Mouse (Mus musculus) kidney, adult 2 months (tissue): ENCODE data around the gene Rpp25l. TPM values are rescaled to one million over a fixed set of nuclear protein-coding genes. Genes with fewer than 3 reads are reported as not detected.
"Not testable (repeated sequence)": the region's sequence is repeated elsewhere in the genome, so short reads cannot be mapped to it uniquely, and the experiment has no call there.

ENCODE experiments used
- DNase-seq: peaks from one replicate; pipeline ENCODE4 v3.0.0; 2021
- H3K27ac ChIP-seq: fragments of 200-500 bp; 2 replicates; pipeline ENCODE4 v1.5.1; 2012; ENCODE audit warnings: low read depth, low read length, control low read depth, inconsistent platforms; ENCODE audit not compliant: insufficient read depth
- H3K27me3 ChIP-seq: fragments of 200-500 bp; replicated peaks from 2 replicates; pipeline ENCODE4 v1.6.1; 2012; ENCODE audit warnings: mild to moderate bottlenecking, moderate library complexity, low read length, inconsistent platforms; ENCODE audit not compliant: control insufficient read depth, insufficient read depth
- H3K36me3 ChIP-seq: fragments of 200-500 bp; 2 replicates; pipeline ENCODE4 v1.6.1; 2012; ENCODE audit warnings: mild to moderate bottlenecking, moderate library complexity, low read length, inconsistent platforms; ENCODE audit not compliant: control insufficient read depth, insufficient read depth
- H3K4me1 ChIP-seq: fragments of 200-500 bp; 2 replicates; pipeline ENCODE4 v1.6.1; 2011; ENCODE audit warnings: low read length; ENCODE audit not compliant: control insufficient read depth, insufficient read depth
- H3K4me3 ChIP-seq: fragments of 200-500 bp; 2 replicates; pipeline ENCODE4 v1.5.1; 2011; ENCODE audit warnings: mild to moderate bottlenecking, low read depth, low read length, control low read depth; ENCODE audit not compliant: insufficient read depth
- CTCF ChIP-seq: fragments of 200-500 bp; conservative IDR thresholded peaks from 2 replicates; pipeline ENCODE4 v1.5.1; 2011; ENCODE audit warnings: low read depth, mild to moderate bottlenecking, control low read depth, low read length, moderate library complexity, mixed read lengths; ENCODE audit not compliant: insufficient read depth, insufficient read length
- POLR2A ChIP-seq: fragments of 200-500 bp; IDR thresholded peaks from one replicate; pipeline ENCODE4 v1.6.1; 2011; ENCODE audit warnings: low read depth, low read length, control low read depth
- WGBS: fragments of 180-500 bp; shearing (Covaris S2); methylation state at CpG from one replicate; pipeline ENCODE4 v1.1.7; 2018; 5-methylcytosine and 5-hydroxymethylcytosine counted together
- polyA plus RNA-seq: library from polyadenylated mRNA; depleted of rRNA; stranded (reverse); fragments of >200 nt; gene quantifications from 2 replicates; pipeline ENCODE4 v1.2.3, GENCODE M21; 2012; rRNA removed

Gene Rpp25l
- polyA plus RNA-seq, result 57.0 and 62.2 TPM in 2 replicates

- Histone ChIP-seq H3K27ac (peak within 1 kb of the TSS; percentile 65), H3K4me1 (peaks cover 2% of the 10 kb centered on the region; the same call in 1 of the 2 replicates), H3K36me3 (no peaks in the 10 kb centered on the region), H3K27me3 (no peaks in the 10 kb centered on the region), H3K4me3 (peak within 1 kb of the TSS; percentile 89)
- WGBS, result under 1% methylated on average over 61 of the region's 61 CpGs
- DNase-seq, result peak; percentile 90
- peak; percentile 29; the same call in 1 of the 2 replicates for TF ChIP-seq CTCF
- peak; percentile 48 for TF ChIP-seq POLR2A
Observed at GRCm38 (mm10) chr4:41713197-41714067, at the start of gene Rpp25l. Gene Rpp25l, minus strand, starts transcription at chr4:41713534.

GRCm38 (mm10) chr4:41762688-41763114 is 49.4 kb upstream of the Rpp25l start:
- DNase-seq, result peak; percentile 34
- not testable (repeated sequence) for H3K27ac ChIP-seq, H3K36me3 ChIP-seq, H3K27me3 ChIP-seq, H3K4me3 ChIP-seq
- H3K4me1 ChIP-seq, result peaks cover 19% of the 10 kb centered on the region; the same call in 1 of the 2 replicates
- 48% methylated on average over 8 of the region's 8 CpGs for WGBS

- H3K4me1 ChIP-seq, result peaks cover 19% of the 10 kb centered on the region; the same call in 1 of the 2 replicates
- H3K36me3 ChIP-seq, result peaks cover 1% of the 10 kb centered on the region; the same call in 1 of the 2 replicates
- DNase-seq, result no peak
- H3K4me3 ChIP-seq, result no peak overlapping the region
- no peak overlapping the region for H3K27ac ChIP-seq
- TF ChIP-seq CTCF (no peak), POLR2A (no peak)
- WGBS, result 61% methylated on average over 8 of the region's 8 CpGs
- H3K27me3 ChIP-seq, result no peaks in the 10 kb centered on the region
Observed at GRCm38 (mm10) chr4:41762099-41762687, 48.9 kb upstream of the Rpp25l start.

GRCm38 (mm10) chr4:41761680-41762079 is 48.3 kb upstream of the Rpp25l start:
- Histone ChIP-seq H3K36me3 (no peaks in the 10 kb centered on the region; the same call in 1 of the 2 replicates), H3K27ac (peak overlapping the region; percentile 17; the same call in 1 of the 2 replicates), H3K4me3 (no peak overlapping the region), H3K27me3 (no peaks in the 10 kb centered on the region), H3K4me1 (peaks cover 19% of the 10 kb centered on the region; the same call in 1 of the 2 replicates)
- TF ChIP-seq CTCF (no peak), POLR2A (no peak)
- DNase-seq, result no peak

GRCm38 (mm10) chr4:41760911-41761310 is 47.6 kb upstream of the Rpp25l start:
- Histone ChIP-seq H3K27me3 (no peaks in the 10 kb centered on the region), H3K36me3 (no peaks in the 10 kb centered on the region; the same call in 1 of the 2 replicates), H3K4me3 (peak overlapping the region; percentile 68), H3K4me1 (peaks cover 24% of the 10 kb centered on the region; the same call in 1 of the 2 replicates), H3K27ac (peak overlapping the region; percentile 81)
- TF ChIP-seq POLR2A (no peak), CTCF (no peak)
- WGBS, result 53% methylated on average over 4 of the region's 4 CpGs
- no peak for DNase-seq

- DNase-seq, result peak; percentile 99
- under 1% methylated on average over 15 of the region's 15 CpGs for WGBS
- H3K36me3 ChIP-seq, result no peaks in the 10 kb centered on the region; the same call in 1 of the 2 replicates
- peak overlapping the region; percentile 98 for H3K27ac ChIP-seq
- H3K4me3 ChIP-seq, result peak overlapping the region; percentile 68
- H3K27me3 ChIP-seq, result no peaks in the 10 kb centered on the region
- peaks cover 24% of the 10 kb centered on the region; the same call in 1 of the 2 replicates for H3K4me1 ChIP-seq
- TF ChIP-seq CTCF (0 out of 2 replicates have a peak, but pooled peaks have one; percentile 18), POLR2A (peak; percentile 16)
Observed at GRCm38 (mm10) chr4:41760288-41760721, 47.0 kb upstream of the Rpp25l start.

GRCm38 (mm10) chr4:41759656-41760287 is 46.4 kb upstream of the Rpp25l start:
- 26% methylated on average over 6 of the region's 6 CpGs for WGBS
- Histone ChIP-seq H3K27ac (peak overlapping the region; percentile 98), H3K4me1 (peaks cover 26% of the 10 kb centered on the region; the same call in 1 of the 2 replicates), H3K27me3 (no peaks in the 10 kb centered on the region), H3K4me3 (peak overlapping the region; percentile 42), H3K36me3 (no peaks in the 10 kb centered on the region; the same call in 1 of the 2 replicates)
- TF ChIP-seq POLR2A, result no peak
- TF ChIP-seq CTCF, result no peak
- peak; percentile 46 for DNase-seq
